In genomic region chr11:90355270-90355681, GRCm38 (mm10) we compare ENCODE assay signal across 7 mouse cellular contexts. TPM values are rescaled to one million over a fixed set of nuclear protein-coding genes. Genes with fewer than 3 reads are reported as not detected.
DNase-seq lines count a peak whose midpoint lies in the region; ATAC-seq and TF ChIP-seq lines count a peak whose summit lies in the region.

No protein-coding gene starts in this region.

- no peak overlapping the region for H3ac ChIP-seq in C2C12 (ENCODE audit: control insufficient read depth, insufficient read length, low read depth)

- H3K4me2 ChIP-seq in embryonic facial prominence, embryonic 14.5 days (ENCODE audit: low read depth, low read length): no peak overlapping the region
- H3K4me2 ChIP-seq in lung, postnatal 0 days (replicated peaks; ENCODE audit: low read depth, low read length): no peak overlapping the region

- 0 out of 2 replicates have a peak, but pooled peaks have one; percentile 19 for TF ChIP-seq EP300 in lung, postnatal 0 days (IDR thresholded peaks at IDR 0.05)

- peak overlapping the region; percentile 49; the same call in 1 of the 2 replicates for H3K27ac ChIP-seq in embryonic facial prominence, embryonic 14.5 days (replicated peaks; ENCODE audit: low read depth, low read length)
- no peak overlapping the region for H3K27ac ChIP-seq in lung, postnatal 0 days (ENCODE audit: low read length)

- no peak for TF ChIP-seq CTCF in C2C12 (IDR thresholded peaks at IDR 0.05; ENCODE audit: control insufficient read depth, insufficient read depth, insufficient read length)
- TF ChIP-seq CTCF in lung, postnatal 0 days (IDR thresholded peaks at IDR 0.05): no peak

- no peaks in the 10 kb centered on the region for H3K79me3 ChIP-seq in C2C12 (ENCODE audit: low read depth)

- WGBS in embryonic facial prominence, embryonic 14.5 days: 14% methylated on average over 7 of the region's 7 CpGs
- 25% methylated on average over 7 of the region's 7 CpGs for WGBS in lung, postnatal 0 days

- no peak overlapping the region for H3K9ac ChIP-seq in embryonic facial prominence, embryonic 14.5 days (ENCODE audit: low read depth, low read length)
- no peak overlapping the region for H3K9ac ChIP-seq in lung, postnatal 0 days (replicated peaks; ENCODE audit: low read depth)

- no peaks in the 10 kb centered on the region for H3K79me2 ChIP-seq in C2C12 (ENCODE audit: control insufficient read depth, insufficient read depth)

- no peaks in the 10 kb centered on the region for H3K9me3 ChIP-seq in embryonic facial prominence, embryonic 14.5 days (ENCODE audit: control insufficient read depth, low read length)
- no peaks in the 10 kb centered on the region for H3K9me3 ChIP-seq in lung, postnatal 0 days (ENCODE audit: low read length)

- H3K4me1 ChIP-seq in embryonic facial prominence, embryonic 14.5 days (ENCODE audit: control insufficient read depth, insufficient read depth, low read length): peaks cover 31% of the 10 kb centered on the region
- peaks cover 21% of the 10 kb centered on the region; the same call in 1 of the 2 replicates for H3K4me1 ChIP-seq in lung, postnatal 0 days (ENCODE audit: insufficient read depth, low read depth, low read length)

- ATAC-seq in embryonic facial prominence, embryonic 14.5 days (ENCODE audit: low read depth): peak; percentile 56; the same call in 1 of the 2 replicates
- ATAC-seq in lung, postnatal 0 days: peak; percentile 79

- no peak overlapping the region for H3K4me3 ChIP-seq in C2C12 (ENCODE audit: insufficient read depth, poor library complexity, severe bottlenecking)
- no peak overlapping the region for H3K4me3 ChIP-seq in embryonic facial prominence, embryonic 14.5 days (ENCODE audit: low read depth, low read length)
- H3K4me3 ChIP-seq in lung, postnatal 0 days (ENCODE audit: low read depth, low read length): no peak overlapping the region

- no peaks in the 10 kb centered on the region for H3K36me3 ChIP-seq in C2C12 (ENCODE audit: control insufficient read depth, insufficient read depth)
- no peaks in the 10 kb centered on the region for H3K36me3 ChIP-seq in embryonic facial prominence, embryonic 14.5 days (ENCODE audit: control insufficient read depth, insufficient read depth, low read length)
- no peaks in the 10 kb centered on the region for H3K36me3 ChIP-seq in lung, postnatal 0 days (ENCODE audit: insufficient read depth, low read length)

- H3K27me3 ChIP-seq in C2C12 (ENCODE audit: control insufficient read depth, insufficient read depth, insufficient read length): peaks cover 6% of the 10 kb centered on the region
- no peaks in the 10 kb centered on the region for H3K27me3 ChIP-seq in embryonic facial prominence, embryonic 14.5 days (replicated peaks; ENCODE audit: control insufficient read depth, insufficient read depth, low read length)
- no peaks in the 10 kb centered on the region for H3K27me3 ChIP-seq in lung, postnatal 0 days (replicated peaks; ENCODE audit: insufficient read depth, low read length)

- peak; percentile 99 for DNase-seq in adipocyte (ENCODE audit: low spot score)
- peak; percentile 83 for DNase-seq in embryonic facial prominence, embryonic 14.5 days (ENCODE audit: low spot score)
- peak; percentile 85 for DNase-seq in heart, postnatal 4 days
- DNase-seq in lung, postnatal 0 days (ENCODE audit: low spot score): peak; percentile 77
- no peak for DNase-seq in right cerebral cortex, adult 18-20 months
- DNase-seq in right cerebral cortex, postnatal 4 days: no peak

TF ChIP-seq in C2C12, 6 proteins besides CTCF, POLR2A, EP300 and RAD21:
- TF ChIP-seq CEBPB (IDR thresholded peaks at IDR 0.05; ENCODE audit: low read depth) (no peak), MYOG (IDR thresholded peaks at IDR 0.05; ENCODE audit: control insufficient read depth, extremely low read depth, insufficient read length) (no peak), MYOD1 (IDR thresholded peaks at IDR 0.05; ENCODE audit: control insufficient read depth, insufficient read length, low read depth) (peak; percentile 59), MAX (IDR thresholded peaks at IDR 0.05) (no peak), USF1 (IDR thresholded peaks at IDR 0.05; ENCODE audit: low read depth) (no peak), FOSL1 (IDR thresholded peaks at IDR 0.05; ENCODE audit: insufficient read depth, low read length, poor library complexity, severe bottlenecking) (peak; percentile 67)

RNA-seq across cellular contexts. Expression of gene Hlf, which starts 35.4 kb away (rescaled TPM):
- polyA plus RNA-seq in C2C12 (2012; fragmentation: generic; extraction: Trizol): 0.16 TPM
- polyA plus RNA-seq in embryonic facial prominence, embryonic 14.5 days (2014; fragmentation: Nextera tagmentation; extraction: Ambion mirVana): 5.1 and 6.2 TPM in 2 replicates
- total RNA-seq in heart, postnatal 4 days (2021): 10 to 100 TPM; 16.6 to 19.0 TPM
- polyA plus RNA-seq in lung, postnatal 0 days (2015; fragmentation: Nextera tagmentation; extraction: Ambion mirVana): 1.8 and 2.1 TPM in 2 replicates

Comparison
In these comparisons a context has a peak if more than half of its experiments do, and no peak if none do; other contexts are left out.
1. DNase-seq: peak in adipocyte (single experiment), embryonic facial prominence, embryonic 14.5 days (single experiment), heart, postnatal 4 days (single experiment) and lung, postnatal 0 days (single experiment); none in right cerebral cortex, adult 18-20 months (single experiment) and right cerebral cortex, postnatal 4 days (single experiment).